Mouse (Mus musculus) brain, adult 2 months (tissue): ENCODE data around the gene Trak1.

Source experiments
- DNase-seq: peaks from one replicate; pipeline ENCODE4 v3.0.0; 2011; ENCODE audit warnings: low read depth, low spot score

The Trak1 gene

GRCm38 (mm10) chr9:121371346-121371891 lies 74.1 kb downstream of the Trak1 start:
- peak; percentile 96 for DNase-seq

GRCm38 (mm10) chr9:121371946-121372646 lies 74.8 kb downstream of the Trak1 start:
- DNase-seq: peak; percentile 77

GRCm38 (mm10) chr9:121373107-121373506 lies 75.8 kb downstream of the Trak1 start:
- peak; percentile 66 for DNase-seq

GRCm38 (mm10) chr9:121373512-121373911 lies 76.2 kb downstream of the Trak1 start:
- DNase-seq: no peak

- peak; percentile 88 for DNase-seq
Observed at GRCm38 (mm10) chr9:121374076-121374863, 77.0 kb downstream of the Trak1 start.

GRCm38 (mm10) chr9:121374864-121375255 lies 77.6 kb downstream of the Trak1 start:
- DNase-seq: no peak

- DNase-seq: no peak
Observed at GRCm38 (mm10) chr9:121376094-121376493, 78.8 kb downstream of the Trak1 start.

- DNase-seq: no peak
Observed at GRCm38 (mm10) chr9:121380310-121380920, 83.1 kb downstream of the Trak1 start.

GRCm38 (mm10) chr9:121381678-121382297 lies 84.5 kb downstream of the Trak1 start:
- DNase-seq: no peak

GRCm38 (mm10) chr9:121382568-121382967 lies 85.3 kb downstream of the Trak1 start:
- peak; percentile 94 for DNase-seq

- peak; percentile 97 for DNase-seq
Observed at GRCm38 (mm10) chr9:121383180-121383586, 85.9 kb downstream of the Trak1 start.

- peak; percentile 71 for DNase-seq
Observed at GRCm38 (mm10) chr9:121384620-121385019, 87.3 kb downstream of the Trak1 start.

GRCm38 (mm10) chr9:121385091-121385748 lies 87.9 kb downstream of the Trak1 start:
- peak; percentile 92 for DNase-seq

- DNase-seq: no peak
Observed at GRCm38 (mm10) chr9:121385749-121386350, 88.5 kb downstream of the Trak1 start.

GRCm38 (mm10) chr9:121387539-121388272 lies 90.4 kb downstream of the Trak1 start:
- peak; percentile 90 for DNase-seq

- DNase-seq: peak; percentile 56
Observed at GRCm38 (mm10) chr9:121388273-121388931, 91.1 kb downstream of the Trak1 start.

- peak; percentile 68 for DNase-seq
Observed at GRCm38 (mm10) chr9:121389258-121389657, 92.0 kb downstream of the Trak1 start.

GRCm38 (mm10) chr9:121391898-121392297 lies 94.6 kb downstream of the Trak1 start:
- DNase-seq: peak; percentile 77

- DNase-seq: peak; percentile 95
Observed at GRCm38 (mm10) chr9:121392427-121392826, 95.1 kb downstream of the Trak1 start.
